Mouse (Mus musculus): Measurements from ENCODE around the gene Celf5. TPM values are rescaled to one million over a fixed set of nuclear protein-coding genes. Genes with fewer than 3 reads are reported as not detected.
A peak's percentile ranks its signal among the peaks of the same experiment; 100 is the strongest.

Gene Celf5
- polyA plus RNA-seq, 1 experiment: 309 TPM

GRCm38 (mm10) chr10:81421041-81421796 lies 61.3 kb downstream of the Celf5 start:
- H3K4me1 ChIP-seq (ENCODE audit: control insufficient read depth, insufficient read depth, low read length): peaks cover 7% of the 10 kb centered on the region; the same call in 1 of the 2 replicates
- H3K27ac ChIP-seq (ENCODE audit: insufficient read depth, low read length): no peak overlapping the region
- no peak overlapping the region for H3K4me3 ChIP-seq (ENCODE audit: insufficient read depth, low read length)
- no peak for TF ChIP-seq POLR2A (IDR thresholded peaks at IDR 0.05; ENCODE audit: extremely low read depth, insufficient read depth, low read length)
- no peak for TF ChIP-seq CTCF (IDR thresholded peaks at IDR 0.05; ENCODE audit: extremely low read depth, insufficient read depth, low read length)

- no peak overlapping the region for H3K27ac ChIP-seq (ENCODE audit: insufficient read depth, low read length)
- TF ChIP-seq CTCF (IDR thresholded peaks at IDR 0.05; ENCODE audit: extremely low read depth, insufficient read depth, low read length): no peak
- TF ChIP-seq POLR2A (IDR thresholded peaks at IDR 0.05; ENCODE audit: extremely low read depth, insufficient read depth, low read length): no peak
- H3K4me1 ChIP-seq (ENCODE audit: control insufficient read depth, insufficient read depth, low read length): peaks cover 12% of the 10 kb centered on the region
- no peak overlapping the region for H3K4me3 ChIP-seq (ENCODE audit: insufficient read depth, low read length)
Measured at GRCm38 (mm10) chr10:81420191-81420767, 62.2 kb downstream of the Celf5 start.

- TF ChIP-seq POLR2A (IDR thresholded peaks at IDR 0.05; ENCODE audit: extremely low read depth, insufficient read depth, low read length) (no peak), CTCF (IDR thresholded peaks at IDR 0.05; ENCODE audit: extremely low read depth, insufficient read depth, low read length) (no peak)
- Histone ChIP-seq H3K4me3 (ENCODE audit: insufficient read depth, low read length) (no peak overlapping the region), H3K4me1 (ENCODE audit: control insufficient read depth, insufficient read depth, low read length) (peaks cover 12% of the 10 kb centered on the region), H3K27ac (ENCODE audit: insufficient read depth, low read length) (no peak overlapping the region)
Measured at GRCm38 (mm10) chr10:81419111-81419928, 63.2 kb downstream of the Celf5 start.

GRCm38 (mm10) chr10:81418216-81419070 lies 64.1 kb downstream of the Celf5 start:
- H3K4me3 ChIP-seq (ENCODE audit: insufficient read depth, low read length): no peak overlapping the region
- H3K4me1 ChIP-seq (ENCODE audit: control insufficient read depth, insufficient read depth, low read length): peaks cover 17% of the 10 kb centered on the region
- TF ChIP-seq POLR2A (IDR thresholded peaks at IDR 0.05; ENCODE audit: extremely low read depth, insufficient read depth, low read length): no peak
- TF ChIP-seq CTCF (IDR thresholded peaks at IDR 0.05; ENCODE audit: extremely low read depth, insufficient read depth, low read length): no peak
- H3K27ac ChIP-seq (ENCODE audit: insufficient read depth, low read length): no peak overlapping the region

GRCm38 (mm10) chr10:81417227-81418215 lies 65.0 kb downstream of the Celf5 start:
- H3K4me3 ChIP-seq (ENCODE audit: insufficient read depth, low read length): no peak overlapping the region
- H3K27ac ChIP-seq (ENCODE audit: insufficient read depth, low read length): peak overlapping the region; percentile 44
- no peak for TF ChIP-seq POLR2A (IDR thresholded peaks at IDR 0.05; ENCODE audit: extremely low read depth, insufficient read depth, low read length)
- no peak for TF ChIP-seq CTCF (IDR thresholded peaks at IDR 0.05; ENCODE audit: extremely low read depth, insufficient read depth, low read length)
- H3K4me1 ChIP-seq (ENCODE audit: control insufficient read depth, insufficient read depth, low read length): peaks cover 17% of the 10 kb centered on the region

GRCm38 (mm10) chr10:81416581-81417226 lies 65.8 kb downstream of the Celf5 start:
- peaks cover 21% of the 10 kb centered on the region for H3K4me1 ChIP-seq (ENCODE audit: control insufficient read depth, insufficient read depth, low read length)
- no peak for TF ChIP-seq POLR2A (IDR thresholded peaks at IDR 0.05; ENCODE audit: extremely low read depth, insufficient read depth, low read length)
- TF ChIP-seq CTCF (IDR thresholded peaks at IDR 0.05; ENCODE audit: extremely low read depth, insufficient read depth, low read length): peak; percentile 53
- H3K27ac ChIP-seq (ENCODE audit: insufficient read depth, low read length): 0 out of 2 replicates have a peak overlapping the region, but pooled peaks have one; percentile 8
- H3K4me3 ChIP-seq (ENCODE audit: insufficient read depth, low read length): no peak overlapping the region

GRCm38 (mm10) chr10:81415549-81416310 lies 66.8 kb downstream of the Celf5 start:
- Histone ChIP-seq H3K4me3 (ENCODE audit: insufficient read depth, low read length) (no peak overlapping the region), H3K4me1 (ENCODE audit: control insufficient read depth, insufficient read depth, low read length) (peaks cover 26% of the 10 kb centered on the region), H3K27ac (ENCODE audit: insufficient read depth, low read length) (peak overlapping the region; percentile 90; the same call in 1 of the 2 replicates)
- no peak for TF ChIP-seq CTCF (IDR thresholded peaks at IDR 0.05; ENCODE audit: extremely low read depth, insufficient read depth, low read length)
- no peak for TF ChIP-seq POLR2A (IDR thresholded peaks at IDR 0.05; ENCODE audit: extremely low read depth, insufficient read depth, low read length)

All from cortical plate, adult 2 months (tissue).